Mouse (Mus musculus): ENCODE data around the gene 0610010K14Rik. TPM values are rescaled to one million over a fixed set of nuclear protein-coding genes. Genes with fewer than 3 reads are reported as not detected.

The 0610010K14Rik gene
- total and polyA plus RNA-seq, 3 experiments = 27.7 to 153 (median 75.2) TPM

DNA sequence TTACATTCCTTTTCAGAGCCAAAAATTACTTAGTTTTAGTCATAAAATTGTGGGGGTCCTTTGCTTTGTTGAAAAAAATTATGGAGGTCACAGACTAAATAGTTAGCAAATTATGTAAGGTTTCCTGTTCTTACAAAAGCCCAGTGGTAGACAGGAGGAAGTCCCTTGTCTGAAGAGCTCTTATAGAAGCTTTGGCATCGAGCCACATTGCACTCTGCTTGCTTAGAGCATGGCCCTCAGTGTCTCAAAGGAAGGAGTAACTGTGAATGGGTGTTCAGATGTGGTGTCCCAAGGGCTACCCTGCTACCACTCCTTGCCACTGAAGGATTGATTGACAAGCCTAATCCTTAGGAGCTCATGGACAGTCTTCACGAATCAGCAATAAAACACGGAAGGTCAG lies 42.7 kb upstream of the 0610010K14Rik start:
- Histone ChIP-seq H3K4me3 (replicated peaks in 1 of 3; ENCODE audit: low read depth in 2 of 3, low read length in 2 of 3, poor library complexity in 1 of 3) (no peak overlapping the region), H3K27me3 (replicated peaks) (peaks cover 83% of the 10 kb centered on the region), H3K4me1 (ENCODE audit: control insufficient read depth in 1 of 2, insufficient read depth in 2 of 2) (no peaks in the 10 kb centered on the region), H3K9ac (ENCODE audit: insufficient read depth, low read depth) (no peak overlapping the region), H3K36me3 (replicated peaks in 1 of 2; ENCODE audit: control insufficient read depth in 1 of 2, insufficient read depth in 1 of 2, low read length in 1 of 2) (no peaks in the 10 kb centered on the region), H3K9me3 (replicated peaks; ENCODE audit: low read length) (no peaks in the 10 kb centered on the region), H3K79me2 (replicated peaks; ENCODE audit: control insufficient read depth, extremely low read depth, insufficient read depth, poor library complexity, severe bottlenecking) (no peaks in the 10 kb centered on the region), H3K27ac (ENCODE audit: insufficient read depth, low read depth) (no peak overlapping the region), H3K4me2 (ENCODE audit: insufficient read depth, low read depth, poor library complexity, severe bottlenecking) (no peak overlapping the region)
- DNase-seq (ENCODE audit: extremely low read depth) = no peak
- TF ChIP-seq E2F4 (IDR thresholded peaks at IDR 0.05; ENCODE audit: insufficient replicate concordance, low read depth, low read length) (no peak), CHD1 (IDR thresholded peaks at IDR 0.05; ENCODE audit: low read depth, low read length) (no peak), TBP (conservative IDR thresholded peaks at IDR 0.05; ENCODE audit: low read depth, low read length) (no peak), ZKSCAN1 (IDR thresholded peaks at IDR 0.05; ENCODE audit: borderline replicate concordance, low read depth, low read length) (no peak), ZMIZ1 (IDR thresholded peaks at IDR 0.05; ENCODE audit: low read depth, low read length) (no peak), ETS1 (conservative IDR thresholded peaks at IDR 0.05; ENCODE audit: low read depth, low read length) (no peak), SIN3A (IDR thresholded peaks at IDR 0.05; ENCODE audit: low read length) (no peak), RCOR1 (conservative IDR thresholded peaks at IDR 0.05; ENCODE audit: low read depth, low read length) (no peak), CTCF (conservative IDR thresholded peaks at IDR 0.05 in 1 of 2, IDR thresholded peaks at IDR 0.05 in 1 of 2; ENCODE audit: low read depth in 2 of 2, low read length in 2 of 2) (no peak), NELFE (IDR thresholded peaks at IDR 0.05; ENCODE audit: low read depth, low read length) (no peak), MYC (IDR thresholded peaks at IDR 0.05; ENCODE audit: low read depth, low read length) (no peak), USF1 (IDR thresholded peaks at IDR 0.05; ENCODE audit: low read depth, low read length) (no peak), CHD2 (IDR thresholded peaks at IDR 0.05; ENCODE audit: low read length) (no peak), USF2 (conservative IDR thresholded peaks at IDR 0.05; ENCODE audit: low read depth, low read length) (no peak), TCF12 (IDR thresholded peaks at IDR 0.05; ENCODE audit: low read depth, low read length) (no peak), NRF1 (IDR thresholded peaks at IDR 0.05; ENCODE audit: low read depth, low read length) (no peak), ZC3H11A (IDR thresholded peaks at IDR 0.05; ENCODE audit: low read depth, low read length) (no peak), ZNF384 (IDR thresholded peaks at IDR 0.05; ENCODE audit: low read depth, low read length) (no peak)
- in situ Hi-C loops (cut with MboI; ENCODE audit: low pct_ligation_motif_present, low pct_unique_long_range_greater_than_20kb, low sequenced_read_pairs) (no loop called here), dilution Hi-C loops (cut with MboI; ENCODE audit: extremely low pct_ligation_motif_present, extremely low pct_unique_long_range_greater_than_20kb, low sequenced_read_pairs) (no loop called here)

DNA sequence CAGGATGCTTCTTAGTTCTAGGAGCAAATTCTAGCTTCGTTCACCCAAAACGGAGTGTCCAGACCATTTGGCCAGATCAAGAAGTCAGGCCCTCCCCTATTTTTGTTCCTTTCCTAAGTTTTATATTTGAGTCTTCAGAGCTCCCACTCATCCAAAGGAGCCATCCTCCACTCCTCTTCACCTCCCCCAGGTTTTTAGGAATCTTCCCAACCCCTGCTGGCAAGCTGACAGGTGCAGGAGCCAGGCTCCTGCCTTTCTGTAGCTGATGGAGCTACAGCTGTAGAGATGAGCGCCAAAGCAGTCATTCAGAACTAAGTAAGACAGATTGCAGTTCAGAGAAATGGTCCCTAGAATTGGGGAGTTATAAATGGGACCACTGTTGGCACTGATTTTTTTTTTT lies 41.2 kb upstream of the 0610010K14Rik start:
- TF ChIP-seq JUN (IDR thresholded peaks at IDR 0.05; ENCODE audit: insufficient read depth, low read depth, low read length) = no peak
- no peak for TF ChIP-seq RAD21 (IDR thresholded peaks at IDR 0.05; ENCODE audit: low read depth, low read length)
- no peak for TF ChIP-seq BHLHE40 (IDR thresholded peaks at IDR 0.05; ENCODE audit: low read depth, low read length)
- TF ChIP-seq MAX (IDR thresholded peaks at IDR 0.05; ENCODE audit: low read length) = no peak
- no peak for TF ChIP-seq POLR2AphosphoS2 (IDR thresholded peaks at IDR 0.05; ENCODE audit: low read depth, low read length)
- no peak for TF ChIP-seq RCOR1 (conservative IDR thresholded peaks at IDR 0.05; ENCODE audit: low read depth, low read length)
- TF ChIP-seq HCFC1 (IDR thresholded peaks at IDR 0.05; ENCODE audit: low read depth, low read length) = no peak
- no peak for TF ChIP-seq CHD2 (IDR thresholded peaks at IDR 0.05; ENCODE audit: low read length)
- dilution Hi-C loops (cut with MboI; ENCODE audit: extremely low pct_ligation_motif_present, extremely low pct_unique_long_range_greater_than_20kb, low sequenced_read_pairs) = no loop called here
- Histone ChIP-seq H3K27me3 (replicated peaks) (peaks cover 76% of the 10 kb centered on the region), H3K9me3 (replicated peaks; ENCODE audit: low read length) (no peaks in the 10 kb centered on the region), H3K9ac (ENCODE audit: insufficient read depth, low read depth) (no peak overlapping the region), H3K36me3 (replicated peaks in 1 of 2; ENCODE audit: control insufficient read depth in 1 of 2, insufficient read depth in 1 of 2, low read length in 1 of 2) (no peaks in the 10 kb centered on the region), H3K4me1 (ENCODE audit: control insufficient read depth in 1 of 2, insufficient read depth in 2 of 2) (no peaks in the 10 kb centered on the region), H3K27ac (ENCODE audit: insufficient read depth, low read depth) (no peak overlapping the region), H3K4me2 (ENCODE audit: insufficient read depth, low read depth, poor library complexity, severe bottlenecking) (no peak overlapping the region), H3K79me2 (replicated peaks; ENCODE audit: control insufficient read depth, extremely low read depth, insufficient read depth, poor library complexity, severe bottlenecking) (no peaks in the 10 kb centered on the region), H3K4me3 (replicated peaks in 1 of 3; ENCODE audit: low read depth in 2 of 3, low read length in 2 of 3, poor library complexity in 1 of 3) (no peak overlapping the region)
- no peak for DNase-seq (ENCODE audit: extremely low read depth)
- in situ Hi-C loops (cut with MboI; ENCODE audit: low pct_ligation_motif_present, low pct_unique_long_range_greater_than_20kb, low sequenced_read_pairs) = no loop called here

Data from CH12.LX (cell line).